18 mouse cellular contexts compared by ENCODE assay signal in genomic region chr6:28635092-28635491, GRCm38 (mm10).
"Had no signal": no experiment of that assay in that cellular context is flagged by ENCODE, and none has a peak within 500 bp of the region (broad histone marks: within the 10 kb centered on the region; RNA-seq: fewer than 3 reads in every experiment).

No protein-coding gene starts in this region.

- H3K4me3 ChIP-seq: intestine, embryonic 15.5 days; layer of hippocampus, adult 2 months; limb, embryonic 10.5 days; limb, embryonic 13.5 days; myocyte; neural tube, embryonic 13.5 days had no signal

- H3K9ac ChIP-seq: intestine, embryonic 15.5 days; limb, embryonic 13.5 days; neural tube, embryonic 13.5 days had no signal

- H3K9me3 ChIP-seq: intestine, embryonic 15.5 days; limb, embryonic 10.5 days; limb, embryonic 13.5 days; neural tube, embryonic 13.5 days had no signal

- H3K27me3 ChIP-seq: intestine, embryonic 15.5 days; limb, embryonic 13.5 days; neural tube, embryonic 13.5 days had no signal

- H3K4me2 ChIP-seq: intestine, embryonic 15.5 days; limb, embryonic 13.5 days; midbrain, embryonic 11.5 days; neural tube, embryonic 13.5 days had no signal

- H3K4me1 ChIP-seq: intestine, embryonic 15.5 days; limb, embryonic 10.5 days had no signal

- H3K36me3 ChIP-seq: intestine, embryonic 15.5 days; limb, embryonic 10.5 days; limb, embryonic 13.5 days; neural tube, embryonic 13.5 days had no signal

- DNase-seq: kidney, adult 11 months; kidney, adult 8-10 months; kidney, postnatal 25 days; layer of hippocampus, adult 9-11 months; lung, adult 18-20 months; lung, postnatal 14 days; lung, postnatal 4 days; retina, postnatal 1 day; thymus, adult 18-20 months; thymus, postnatal 36 days had no signal

- H3K27ac ChIP-seq: intestine, embryonic 15.5 days; layer of hippocampus, adult 2 months; limb, embryonic 10.5 days; limb, embryonic 13.5 days; neural tube, embryonic 13.5 days had no signal

- ATAC-seq: intestine, embryonic 15.5 days; midbrain, embryonic 16.5 days had no signal
